Mouse (Mus musculus) embryo, embryonic 11.5 days (tissue): ENCODE measurements around the gene Narf.

ENCODE experiments used
- DNase-seq: peaks from one replicate; pipeline ENCODE4 v3.0.0-alpha.2; 2012; ENCODE audit warnings: low read depth, low spot score

Narf gene

DNA sequence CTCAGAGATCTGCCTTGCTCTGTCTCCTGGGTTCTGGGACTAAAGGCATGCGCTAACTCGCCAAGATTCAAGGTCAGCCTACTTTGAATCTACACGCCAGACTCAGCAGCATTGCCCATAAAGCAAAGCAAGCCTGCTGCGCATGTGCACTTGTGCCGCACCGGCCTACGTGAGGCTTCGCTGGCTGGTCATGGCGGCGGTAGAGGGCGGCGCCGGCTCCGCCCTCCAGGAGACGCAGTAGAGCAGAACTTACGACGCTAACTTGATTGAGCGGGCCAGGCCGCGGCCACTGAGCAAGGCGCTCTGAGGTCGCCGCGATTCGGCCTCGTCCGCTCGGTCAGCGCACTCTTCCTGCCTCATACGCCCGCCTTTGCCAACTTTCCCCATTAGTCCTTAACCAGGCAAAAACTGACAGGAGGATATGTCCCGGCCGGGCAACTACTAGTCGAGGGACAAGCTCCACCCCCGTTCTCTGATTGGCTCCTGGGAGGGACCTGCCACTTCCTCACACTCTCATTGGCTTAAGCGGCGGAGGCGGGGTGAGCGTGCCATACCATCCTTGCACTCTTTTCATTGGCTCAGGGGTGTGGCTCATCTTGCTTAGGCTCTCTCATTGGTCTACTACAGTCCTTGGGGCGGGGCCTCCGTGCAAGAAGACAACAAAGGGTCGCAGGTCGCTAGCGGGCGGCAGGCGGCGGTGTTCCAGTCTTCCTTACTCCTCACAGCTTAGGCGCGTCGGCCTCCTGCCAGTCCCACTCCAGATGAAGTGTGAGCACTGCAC lies at the start of gene Narf:
Gene Narf, plus strand, starts transcription at position 690 of the 781 bp plus-strand sequence.
- peak; percentile 98 for DNase-seq

DNA sequence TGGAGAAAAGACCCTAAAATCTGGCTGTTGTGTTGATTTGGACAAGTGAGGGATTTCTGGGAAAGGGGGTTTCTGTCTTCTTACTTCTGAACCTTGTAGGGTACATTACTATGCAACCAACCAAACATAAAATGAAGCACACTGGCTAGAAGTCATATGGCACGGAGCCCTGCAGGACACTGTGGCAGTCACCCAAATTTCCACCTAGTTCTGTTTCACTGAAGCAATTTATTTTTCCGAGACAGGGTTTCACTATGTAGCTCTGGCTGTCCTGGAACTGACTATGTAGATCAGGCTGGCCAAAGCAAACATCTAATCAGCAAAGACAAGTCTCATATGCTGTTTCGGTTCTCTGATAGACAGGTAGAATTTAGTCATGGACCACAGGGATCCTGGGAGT lies 47.4 kb upstream of the Narf start:
- no peak for DNase-seq

DNA sequence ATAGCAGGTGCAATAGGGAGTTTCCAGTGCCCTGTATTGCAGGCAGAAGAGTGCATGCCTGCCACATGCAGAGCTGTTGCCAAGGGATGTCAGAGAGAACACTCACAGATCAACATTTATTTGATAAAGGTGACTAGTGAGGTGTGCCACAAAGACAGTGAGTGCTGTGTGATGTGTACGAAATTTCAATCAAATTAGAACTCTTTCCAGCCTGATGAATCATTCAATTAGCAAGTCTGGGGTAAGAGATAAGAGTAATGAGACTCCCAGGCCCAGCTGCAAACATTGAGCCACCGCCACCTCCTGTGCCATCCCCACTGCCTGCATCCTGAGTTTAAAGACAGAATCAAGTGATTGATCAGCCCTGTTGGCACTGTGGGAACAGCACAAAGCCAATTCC lies 44.3 kb upstream of the Narf start:
- no peak for DNase-seq

DNA sequence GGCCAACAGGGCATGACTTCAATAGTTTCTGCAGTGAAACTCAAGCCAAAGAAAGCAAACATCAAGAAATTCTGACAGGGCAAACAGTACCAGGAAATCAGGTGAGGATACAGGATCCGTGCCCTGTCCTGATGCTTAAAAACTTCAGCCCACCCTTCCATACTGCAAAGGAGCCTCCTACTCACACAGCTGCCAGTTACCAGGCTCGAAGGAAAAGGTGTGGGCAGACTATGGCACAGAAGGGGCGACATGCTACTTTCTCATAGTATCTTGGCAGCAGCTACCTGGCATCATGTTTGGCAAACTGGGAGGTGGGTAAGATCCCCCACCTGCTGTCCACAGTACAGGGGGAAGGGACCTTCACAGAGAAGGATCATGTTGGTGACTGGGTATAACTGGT lies 43.6 kb upstream of the Narf start:
- no peak for DNase-seq

DNA sequence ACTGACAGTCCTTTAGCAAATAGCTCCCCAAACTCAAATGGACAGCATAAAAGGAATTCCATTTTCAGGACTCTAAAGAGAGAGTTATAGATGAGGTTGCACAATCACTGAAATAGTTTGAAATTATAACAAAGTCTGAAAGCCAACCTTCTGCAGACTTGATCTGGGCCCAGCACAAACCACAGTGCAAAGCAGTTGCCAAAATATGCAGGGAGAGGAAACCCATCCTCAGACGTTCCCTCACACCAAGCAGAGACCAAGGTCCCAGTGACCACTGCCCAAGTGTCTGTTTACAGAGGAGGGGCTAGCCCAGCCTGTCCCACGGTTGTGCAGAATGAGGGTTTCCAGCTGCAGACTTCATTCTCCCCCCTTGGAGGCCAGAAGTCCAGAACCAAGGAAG lies 38.4 kb upstream of the Narf start:
- no peak for DNase-seq

DNA sequence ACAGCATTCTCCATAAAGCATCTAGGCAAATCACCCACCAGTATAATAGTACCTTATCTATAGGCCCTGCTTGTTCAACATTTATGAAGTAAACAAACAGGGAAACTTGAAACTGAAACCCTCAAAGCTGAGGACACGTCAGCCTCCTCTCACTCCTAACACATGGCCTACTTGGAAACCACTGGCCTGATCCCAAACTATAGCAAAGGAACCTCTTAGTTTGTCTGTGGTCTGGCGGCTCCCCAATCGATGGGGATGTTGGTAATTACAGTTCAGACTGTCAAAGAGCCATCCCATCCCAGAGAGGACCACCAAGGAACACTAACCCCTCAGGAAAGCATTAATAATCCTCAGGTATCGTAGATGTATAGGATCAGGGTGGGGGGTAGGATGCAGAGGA lies 37.2 kb upstream of the Narf start:
- no peak for DNase-seq

DNA sequence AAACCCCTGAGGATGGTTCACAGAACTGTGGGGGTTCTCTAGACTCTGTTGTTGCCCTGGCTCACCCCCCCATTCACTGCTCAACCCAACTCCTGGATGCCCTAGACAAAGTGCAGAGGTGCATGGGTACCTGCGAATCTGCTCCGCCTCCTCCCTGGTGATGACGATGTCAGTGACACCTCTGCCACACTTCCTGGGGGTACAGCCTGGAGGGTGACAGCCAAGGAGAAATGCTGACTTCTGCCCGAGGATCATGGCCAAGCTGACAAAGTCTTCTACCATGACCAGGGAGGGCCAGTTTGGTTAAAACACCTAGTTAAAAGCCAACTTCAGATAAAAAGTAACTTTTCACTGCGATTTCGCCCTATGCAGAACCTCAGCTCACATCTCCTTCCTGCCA lies 36.3 kb upstream of the Narf start:
- no peak for DNase-seq

DNA sequence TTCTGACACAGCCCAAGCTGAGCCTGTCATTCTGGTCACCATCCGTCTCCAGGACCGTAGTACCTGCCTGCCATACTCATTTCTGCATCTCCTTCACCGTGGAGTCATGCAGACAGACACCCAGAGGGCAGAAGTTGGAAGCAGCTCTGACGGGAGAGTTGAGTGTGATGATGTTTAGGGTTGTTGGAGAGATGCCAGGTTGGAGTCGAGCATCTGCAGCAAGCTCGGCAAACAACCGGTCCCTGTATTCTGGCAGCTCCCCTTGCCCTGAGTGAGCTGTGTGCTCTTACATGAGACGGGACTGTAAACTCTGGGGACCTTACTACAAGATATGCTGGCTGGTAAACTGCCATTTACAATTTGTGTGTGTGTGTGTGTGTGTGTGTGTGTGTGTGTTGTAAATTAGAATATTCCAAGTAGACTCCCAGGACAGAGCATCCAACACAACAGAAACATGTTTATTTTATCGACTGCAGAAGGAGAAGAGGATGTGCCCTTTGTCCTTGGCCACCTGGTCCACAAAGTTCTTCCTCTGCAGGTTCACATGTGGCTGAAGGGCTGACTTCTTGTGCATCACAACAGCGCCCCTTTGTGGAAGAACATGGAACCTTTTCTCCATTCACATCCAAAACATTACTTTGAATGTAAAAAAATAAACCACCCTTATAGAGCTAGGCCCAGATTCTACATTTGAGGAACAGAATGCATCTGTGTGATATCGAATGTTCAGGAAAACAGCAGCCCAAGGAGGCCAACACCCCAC lies 35.4 kb upstream of the Narf start:
- no peak for DNase-seq

DNA sequence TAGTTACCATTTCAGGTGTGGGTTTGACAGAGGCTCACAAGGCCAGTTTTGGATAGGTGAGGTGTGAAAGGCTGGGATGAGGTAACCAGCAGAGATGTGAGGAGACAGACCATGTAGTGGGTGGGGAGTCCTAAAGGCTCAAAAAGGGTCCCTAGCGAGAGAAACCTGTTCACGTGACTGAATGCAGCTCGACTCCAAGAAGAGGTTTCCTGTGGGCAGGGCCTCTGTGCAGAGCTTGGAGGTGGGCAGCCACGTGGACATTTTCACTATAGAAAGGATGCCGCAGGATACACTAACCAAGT lies 33.2 kb upstream of the Narf start:
- DNase-seq = no peak

DNA sequence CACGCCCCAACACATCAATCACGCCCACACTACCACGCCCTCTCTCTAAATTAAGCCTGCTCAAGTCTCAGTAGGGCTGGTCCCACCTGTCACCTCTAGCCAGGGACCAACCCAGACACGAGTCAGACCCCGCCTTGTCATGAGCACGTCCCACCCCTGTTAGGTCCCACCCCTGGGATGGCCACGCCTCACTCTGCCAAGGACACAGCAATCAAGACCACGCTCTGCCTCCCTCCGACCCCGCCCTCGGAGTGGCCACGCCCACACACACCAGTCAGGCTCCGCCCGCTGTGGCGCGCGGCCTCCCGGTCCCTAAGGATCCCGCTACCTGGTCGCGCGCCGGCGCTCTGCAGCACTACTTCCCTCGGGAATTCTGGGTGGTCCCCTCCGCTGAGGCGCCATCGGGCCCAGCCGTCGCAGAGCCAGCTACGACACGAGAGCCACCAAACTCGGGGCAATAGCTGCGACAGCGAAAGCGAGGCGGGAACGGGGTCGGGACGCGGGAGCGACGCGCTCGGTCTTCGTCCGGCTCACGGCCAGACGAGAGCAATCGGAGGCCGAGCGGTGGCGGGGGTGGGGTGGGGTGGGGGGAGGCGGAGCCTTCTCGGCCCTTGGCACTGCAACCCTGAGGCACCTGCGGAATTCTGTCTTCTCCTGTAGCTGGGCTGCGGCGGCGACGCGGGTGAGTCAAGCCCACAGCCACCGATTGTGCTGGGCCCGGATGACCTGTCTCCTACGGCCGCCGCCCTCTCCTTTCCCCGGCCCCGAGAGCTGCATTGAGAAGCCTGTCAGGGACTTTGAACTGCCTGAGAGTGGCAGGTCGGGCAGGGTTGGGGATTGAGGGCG lies 32.7 kb upstream of the Narf start, which contains the start of the genes Hexdc and Ogfod3:
Gene Hexdc, plus strand, starts transcription at position 273 of the 846 bp plus-strand sequence.
Gene Ogfod3, minus strand, starts transcription at position 551 of the 846 bp plus-strand sequence.
- peak; percentile 97 for DNase-seq

DNA sequence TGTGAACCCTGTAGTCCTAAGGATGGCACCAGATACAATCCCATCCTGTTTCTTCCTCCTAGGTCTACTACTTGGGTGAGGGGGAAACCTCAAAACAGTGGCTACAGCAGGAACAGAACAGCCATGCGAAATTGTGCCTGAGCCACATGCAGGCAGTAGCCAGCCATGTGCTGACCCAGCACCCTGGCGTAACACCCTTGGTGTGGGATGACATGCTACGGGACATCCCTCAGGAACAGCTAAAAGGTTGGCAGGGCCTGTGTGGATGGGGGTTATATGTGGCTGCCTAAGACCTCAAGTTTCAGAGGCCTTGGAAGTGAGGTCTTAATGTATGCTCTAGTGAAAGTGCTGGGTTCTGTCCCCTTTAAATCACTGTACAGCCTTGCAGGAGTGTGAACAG lies 20.2 kb upstream of the Narf start:
- no peak for DNase-seq

DNA sequence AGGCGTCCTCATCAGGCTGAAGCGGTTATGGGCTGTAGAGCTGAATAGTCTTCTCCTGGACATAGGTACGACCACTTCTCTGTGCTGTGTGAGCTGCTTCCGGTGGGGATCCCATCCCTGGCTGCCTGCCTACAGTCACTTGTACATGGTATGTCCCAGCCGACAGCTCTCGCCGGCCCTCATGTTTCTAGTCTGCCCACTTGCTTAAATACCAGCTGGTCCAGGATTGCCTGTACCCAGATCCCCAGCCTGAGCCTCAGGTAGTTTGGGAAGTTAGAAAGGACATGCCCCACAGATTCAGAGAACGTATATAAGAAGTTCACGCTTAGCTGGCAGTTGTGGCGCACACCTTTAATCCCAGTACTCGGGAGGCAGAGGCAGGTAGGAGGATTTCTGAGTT lies 17.3 kb upstream of the Narf start:
- no peak for DNase-seq

DNA sequence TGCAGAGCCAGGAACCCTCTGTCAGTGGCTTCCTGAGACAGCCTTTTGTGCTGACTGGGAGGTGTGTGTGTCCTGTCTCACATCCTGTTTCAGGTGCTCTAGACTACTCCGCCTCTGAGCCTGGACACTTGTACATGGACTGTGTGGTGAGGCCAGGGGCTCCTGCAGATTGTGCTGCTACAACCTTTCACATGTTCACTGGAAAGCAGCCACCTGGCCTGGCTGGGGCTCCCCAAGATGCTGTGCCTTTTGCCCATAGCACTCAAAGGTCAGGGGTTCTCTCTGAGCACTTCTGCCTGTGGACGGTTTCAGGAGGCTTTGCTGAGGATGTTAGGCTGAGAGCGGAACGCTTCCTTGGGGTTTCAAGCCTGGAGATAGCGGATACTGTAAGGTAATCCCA lies 16.3 kb upstream of the Narf start:
- no peak for DNase-seq

DNA sequence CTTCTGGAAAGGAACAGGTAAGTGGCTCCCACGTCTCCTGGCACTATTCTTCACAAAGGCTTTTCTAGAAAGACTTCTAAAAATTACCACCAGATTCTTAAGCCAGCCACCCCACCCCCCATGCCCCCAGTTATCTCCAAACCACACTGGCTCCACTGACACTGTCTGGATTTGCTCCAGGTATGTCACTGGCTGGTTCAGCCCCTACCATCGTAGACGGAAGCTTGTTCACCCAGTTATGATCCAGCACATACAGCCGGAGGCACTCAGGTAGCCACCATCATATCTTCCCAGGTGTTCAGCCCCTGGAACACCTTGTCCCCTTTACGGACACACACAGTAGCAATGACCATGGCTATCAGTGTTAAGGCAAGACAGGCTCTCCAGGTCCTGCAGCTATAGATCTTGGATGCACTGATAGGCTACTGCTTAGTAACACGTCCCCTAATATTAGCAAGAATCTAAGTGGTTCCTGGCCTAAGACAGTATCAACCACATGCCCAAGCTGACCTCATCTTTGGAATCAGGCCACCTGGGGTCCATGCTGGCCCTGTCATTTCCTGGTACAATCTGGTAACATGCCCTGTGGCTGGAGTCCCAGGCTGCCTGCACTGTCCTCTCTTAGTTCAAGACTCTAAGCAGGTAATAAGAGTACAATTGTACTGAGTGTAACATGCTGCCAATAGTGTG lies 15.6 kb upstream of the Narf start:
- no peak for DNase-seq

DNA sequence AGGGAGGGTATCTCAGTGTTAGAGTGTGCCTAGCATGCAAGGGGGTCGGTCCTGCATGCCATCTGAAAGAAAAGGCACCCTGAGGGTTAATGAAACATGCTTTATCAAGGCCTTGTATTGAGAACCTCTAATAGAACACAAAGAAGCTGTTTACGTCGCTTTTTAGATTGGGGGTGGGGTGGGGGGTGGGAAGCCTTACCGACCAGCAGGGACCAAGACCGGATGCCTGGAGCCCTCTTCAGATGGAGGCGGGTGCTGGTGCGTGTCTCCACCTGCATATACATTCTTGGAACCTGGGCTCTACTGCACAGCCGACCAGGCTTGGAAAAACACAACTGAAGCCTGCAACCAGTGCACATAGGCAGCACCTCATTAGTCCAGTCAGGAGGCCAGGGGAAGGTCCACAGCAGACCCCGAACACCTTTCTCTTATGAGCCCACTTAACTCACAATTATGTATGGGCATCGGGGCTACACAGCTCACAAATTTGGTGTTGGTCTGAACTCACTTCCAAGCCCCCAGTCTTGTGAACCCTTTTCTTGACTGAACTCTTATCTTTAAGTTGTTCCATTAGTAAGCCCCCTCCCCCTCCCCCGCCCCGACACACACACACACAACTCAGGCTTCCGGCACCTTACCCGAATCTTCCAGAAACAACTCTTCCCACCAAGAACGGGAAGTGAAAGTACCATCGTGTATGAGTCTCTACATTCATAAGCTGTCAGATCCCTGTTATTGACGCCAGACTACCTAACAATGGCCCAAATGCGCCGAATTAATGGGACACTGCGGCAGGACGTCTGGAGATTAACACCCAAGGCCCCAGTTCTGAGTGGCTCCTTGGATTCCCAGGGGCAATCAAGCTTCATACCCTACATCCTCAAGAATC lies 8.7 kb upstream of the Narf start:
- DNase-seq = no peak

DNA sequence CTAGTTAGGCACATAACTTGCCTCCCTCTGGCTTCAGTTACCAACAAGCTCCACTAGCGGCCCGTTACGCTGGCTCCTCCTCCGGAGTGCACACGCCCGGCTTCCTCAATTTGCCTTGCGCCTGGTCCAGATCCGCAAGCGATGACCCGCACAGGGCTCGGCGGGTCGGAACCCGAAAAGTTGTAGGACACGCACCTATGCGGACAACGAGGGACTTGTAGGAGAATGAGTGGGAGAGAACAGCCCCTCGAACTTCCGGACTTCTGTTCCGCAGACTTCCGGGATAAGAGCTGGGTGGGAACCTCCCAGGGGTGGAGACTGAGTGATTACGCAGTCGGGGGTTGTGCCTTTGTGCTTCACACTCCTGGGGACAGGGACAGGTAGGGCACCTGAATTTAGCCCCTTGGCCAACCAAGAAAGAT lies 8.0 kb upstream of the Narf start, which contains the start of gene Cybc1:
Gene Cybc1, minus strand, starts transcription at position 305 of the 422 bp plus-strand sequence.
- peak; percentile 60 for DNase-seq

DNA sequence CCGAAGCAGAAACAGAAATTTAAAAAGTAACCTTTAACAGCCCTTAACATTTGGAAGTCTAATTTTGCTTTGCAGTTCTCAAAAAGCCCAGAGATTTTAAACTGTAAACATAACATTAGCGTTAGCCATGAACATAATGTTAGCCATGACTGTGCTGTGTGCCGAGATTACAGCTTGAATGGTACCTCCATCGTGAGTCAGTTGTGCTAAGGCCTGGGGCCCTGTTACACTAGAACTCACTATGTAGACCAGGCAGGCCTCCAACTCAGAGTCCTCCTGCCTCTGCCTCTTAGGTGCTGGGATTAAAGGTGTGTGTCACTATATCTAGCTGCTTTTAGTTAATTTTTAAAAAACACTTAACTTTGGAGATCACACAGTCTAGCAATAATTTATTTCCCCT lies 5.9 kb upstream of the Narf start:
- DNase-seq = no peak

DNA sequence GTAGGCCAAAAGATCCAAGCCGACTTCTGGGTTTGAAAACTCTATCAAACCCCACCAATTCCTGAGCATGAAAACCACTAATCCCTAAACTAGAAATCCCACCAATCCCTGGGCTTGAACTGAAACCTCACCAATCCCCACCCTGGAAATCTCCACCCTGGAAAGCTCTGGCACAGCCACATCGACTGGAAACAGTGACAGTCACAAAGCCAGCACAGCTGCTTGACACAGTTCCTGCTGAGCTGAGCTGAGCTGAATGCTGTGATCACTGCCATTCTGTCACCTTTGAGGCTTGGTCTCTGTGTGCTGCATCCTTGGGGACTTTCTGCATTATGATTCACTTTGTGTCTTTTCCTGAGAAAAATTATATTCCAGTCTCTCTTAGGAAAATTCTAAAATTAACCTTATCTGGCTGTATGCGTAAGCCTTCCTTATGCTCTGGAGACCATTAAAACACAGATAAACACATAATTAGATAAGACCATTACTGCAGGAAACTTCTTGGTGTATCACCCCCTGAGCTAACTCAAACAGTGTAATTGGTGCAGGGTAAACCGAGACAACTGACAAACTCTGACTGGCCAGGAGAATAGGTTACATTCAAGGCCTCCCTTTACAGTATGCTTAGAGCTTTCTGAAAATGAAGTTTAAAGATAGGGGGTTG lies 5.3 kb upstream of the Narf start:
- no peak for DNase-seq

DNA sequence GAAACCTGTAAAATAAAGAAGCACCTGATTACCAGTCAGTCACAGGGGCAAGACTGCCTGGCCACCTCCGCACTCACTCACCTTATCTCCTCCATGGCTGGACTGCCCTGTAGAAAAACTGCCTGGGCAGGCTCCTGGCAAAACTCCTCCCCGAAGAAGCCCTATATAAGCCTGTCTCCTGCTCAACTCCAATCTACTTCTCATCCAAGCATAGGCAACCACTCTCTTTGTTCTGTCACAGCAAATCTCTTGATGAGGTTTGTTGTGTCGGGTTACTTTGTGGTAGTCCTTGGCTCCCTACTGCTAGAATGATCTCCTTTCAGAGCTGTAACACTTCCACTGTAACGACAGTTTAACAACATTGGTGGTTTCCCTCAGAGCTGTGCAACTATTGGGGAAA lies 4.3 kb upstream of the Narf start:
- DNase-seq = no peak
